Mouse (Mus musculus) hindbrain, embryonic 13.5 days (tissue): ENCODE results near the gene Ccsap. TPM values are rescaled to one million over a fixed set of nuclear protein-coding genes. Genes with fewer than 3 reads are reported as not detected.

Experiments
- ATAC-seq: fragments of 200-750 bp; cut with Nextera tagmentation; 2 replicates; pipeline ENCODE4 v1.8.0; 2017; ENCODE audit warnings: moderate TSS enrichment; ENCODE audit not compliant: low FRiP score
- H3K27ac ChIP-seq: fragments of 300-500 bp; sonication (generic); 2 replicates; pipeline ENCODE4 v1.5.1; 2015; ENCODE audit warnings: inconsistent platforms, mild to moderate bottlenecking, moderate library complexity
- H3K27me3 ChIP-seq: fragments of 300-500 bp; sonication (generic); 2 replicates; pipeline ENCODE4 v1.6.1; 2015; ENCODE audit warnings: mild to moderate bottlenecking, inconsistent platforms
- H3K36me3 ChIP-seq: fragments of 300-500 bp; sonication (generic); 2 replicates; pipeline ENCODE4 v1.6.1; 2015; ENCODE audit warnings: mild to moderate bottlenecking, inconsistent platforms
- H3K4me1 ChIP-seq: fragments of 300-500 bp; sonication (generic); replicated peaks from 2 replicates; pipeline ENCODE4 v1.6.1; 2015; ENCODE audit warnings: inconsistent platforms
- H3K4me2 ChIP-seq: fragments of 300-500 bp; sonication (generic); 2 replicates; pipeline ENCODE4 v1.6.1; 2015; ENCODE audit warnings: inconsistent platforms, mild to moderate bottlenecking, moderate library complexity
- H3K4me3 ChIP-seq: fragments of 300-500 bp; sonication (generic); 2 replicates; pipeline ENCODE4 v1.5.1; 2015; ENCODE audit warnings: mild to moderate bottlenecking, inconsistent platforms
- H3K9ac ChIP-seq: fragments of 300-500 bp; sonication (generic); 2 replicates; pipeline ENCODE4 v1.6.1; 2015; ENCODE audit warnings: mild to moderate bottlenecking, inconsistent platforms
- H3K9me3 ChIP-seq: fragments of 300-500 bp; sonication (generic); 2 replicates; pipeline ENCODE4 v1.6.1; 2016; ENCODE audit warnings: inconsistent platforms
- WGBS: fragments of 180-500 bp; shearing (Covaris S2); methylation state at CpG from one replicate; pipeline ENCODE4 v1.1.7; 2015; 5-methylcytosine and 5-hydroxymethylcytosine counted together
- polyA plus RNA-seq: library from polyadenylated mRNA; unstranded; fragments of >200 nt; fragmentation: Nextera tagmentation; extraction: Ambion mirVana; gene quantifications from 2 replicates; pipeline ENCODE4 v1.2.1, GENCODE M21; 2015

The Ccsap gene
- polyA plus RNA-seq, 1 experiment from 2014 or later: 4.1 TPM

GRCm38 (mm10) chr8:123808671-123809070 lies 51.3 kb downstream of the Ccsap start:
- H3K27ac ChIP-seq: no peak overlapping the region
- no peaks in the 10 kb centered on the region for H3K27me3 ChIP-seq
- 73% methylated on average over 7 of the region's 7 CpGs for WGBS
- H3K9ac ChIP-seq: no peak overlapping the region
- no peak for ATAC-seq
- no peaks in the 10 kb centered on the region for H3K9me3 ChIP-seq
- H3K4me2 ChIP-seq: no peak overlapping the region
- no peaks in the 10 kb centered on the region; the same call in 1 of the 2 replicates for H3K36me3 ChIP-seq
- H3K4me1 ChIP-seq: peaks cover 51% of the 10 kb centered on the region
- no peak overlapping the region for H3K4me3 ChIP-seq

- no peaks in the 10 kb centered on the region for H3K27me3 ChIP-seq
- H3K27ac ChIP-seq: no peak overlapping the region
- peak overlapping the region; percentile 89; the same call in 1 of the 2 replicates for H3K9ac ChIP-seq
- no peaks in the 10 kb centered on the region for H3K9me3 ChIP-seq
- peak overlapping the region; percentile 86 for H3K4me2 ChIP-seq
- no peaks in the 10 kb centered on the region; the same call in 1 of the 2 replicates for H3K36me3 ChIP-seq
- peak overlapping the region; percentile 81; the same call in 1 of the 2 replicates for H3K4me3 ChIP-seq
- peaks cover 44% of the 10 kb centered on the region for H3K4me1 ChIP-seq
- WGBS: 72% methylated on average over 6 of the region's 6 CpGs
- ATAC-seq: no peak
Measured at GRCm38 (mm10) chr8:123807852-123808573, 52.0 kb downstream of the Ccsap start.

DNA sequence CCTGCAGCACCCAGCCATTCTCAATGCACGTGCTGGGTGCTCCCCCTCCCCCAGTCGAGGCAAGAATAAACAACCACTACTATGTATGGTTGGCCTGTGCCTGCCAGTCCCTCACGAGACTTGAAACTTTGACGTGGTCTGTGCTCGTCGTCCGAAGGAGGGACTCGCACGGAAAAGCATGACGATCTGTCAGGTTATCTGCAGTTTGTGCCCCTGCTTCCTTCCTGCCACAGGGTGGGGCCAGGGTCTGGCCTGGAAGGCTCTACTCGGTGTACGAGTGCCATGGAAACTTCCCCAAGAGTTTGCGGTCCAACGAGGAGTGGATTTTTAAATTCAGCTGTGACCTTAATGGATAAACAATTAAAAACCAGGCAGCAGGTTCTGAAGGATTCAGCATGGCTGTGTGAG lies 53.0 kb downstream of the Ccsap start:
- no peak for ATAC-seq
- Histone ChIP-seq H3K27me3 (no peaks in the 10 kb centered on the region), H3K9me3 (no peaks in the 10 kb centered on the region), H3K4me1 (peaks cover 43% of the 10 kb centered on the region), H3K4me3 (peak overlapping the region; percentile 81), H3K36me3 (no peaks in the 10 kb centered on the region; the same call in 1 of the 2 replicates), H3K4me2 (peak overlapping the region; percentile 86), H3K9ac (peak overlapping the region; percentile 89), H3K27ac (no peak overlapping the region)
- WGBS: 6% methylated on average over 14 of the region's 14 CpGs

DNA sequence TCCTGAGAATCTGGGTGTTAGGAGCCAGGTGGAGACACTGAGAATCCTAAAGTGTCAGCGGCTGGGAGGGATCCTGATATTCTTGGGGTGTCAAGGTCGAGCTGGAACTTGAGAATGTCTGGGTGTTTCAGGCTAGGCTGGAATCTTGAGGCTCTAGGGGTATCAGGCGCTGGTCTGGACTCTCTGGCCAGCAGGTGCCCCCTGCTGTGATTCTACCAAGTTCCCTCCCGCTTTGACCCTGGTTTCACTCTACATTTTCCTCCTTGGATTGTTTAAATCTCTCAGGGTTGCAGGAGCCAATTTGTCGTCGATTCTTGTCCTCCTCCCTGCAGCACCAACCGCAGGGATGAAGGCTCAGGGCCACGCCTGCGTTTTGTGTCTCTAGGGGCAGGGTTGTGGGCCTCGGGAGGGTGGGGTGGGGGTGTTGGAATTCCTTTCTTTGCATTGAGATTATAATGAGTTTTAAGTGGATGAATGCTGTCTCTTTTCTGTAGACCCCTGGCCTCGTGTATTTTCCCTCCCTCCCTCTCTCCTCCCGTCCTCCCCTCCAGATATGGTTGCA lies 53.6 kb downstream of the Ccsap start:
- Histone ChIP-seq H3K4me1 (peaks cover 41% of the 10 kb centered on the region), H3K9ac (peak overlapping the region; percentile 89), H3K36me3 (no peaks in the 10 kb centered on the region; the same call in 1 of the 2 replicates), H3K27ac (peak overlapping the region; percentile 86), H3K9me3 (no peaks in the 10 kb centered on the region), H3K4me2 (peak overlapping the region; percentile 86), H3K27me3 (no peaks in the 10 kb centered on the region), H3K4me3 (peak overlapping the region; percentile 81)
- no peak for ATAC-seq
- WGBS: under 1% methylated on average over 12 of the region's 12 CpGs

DNA sequence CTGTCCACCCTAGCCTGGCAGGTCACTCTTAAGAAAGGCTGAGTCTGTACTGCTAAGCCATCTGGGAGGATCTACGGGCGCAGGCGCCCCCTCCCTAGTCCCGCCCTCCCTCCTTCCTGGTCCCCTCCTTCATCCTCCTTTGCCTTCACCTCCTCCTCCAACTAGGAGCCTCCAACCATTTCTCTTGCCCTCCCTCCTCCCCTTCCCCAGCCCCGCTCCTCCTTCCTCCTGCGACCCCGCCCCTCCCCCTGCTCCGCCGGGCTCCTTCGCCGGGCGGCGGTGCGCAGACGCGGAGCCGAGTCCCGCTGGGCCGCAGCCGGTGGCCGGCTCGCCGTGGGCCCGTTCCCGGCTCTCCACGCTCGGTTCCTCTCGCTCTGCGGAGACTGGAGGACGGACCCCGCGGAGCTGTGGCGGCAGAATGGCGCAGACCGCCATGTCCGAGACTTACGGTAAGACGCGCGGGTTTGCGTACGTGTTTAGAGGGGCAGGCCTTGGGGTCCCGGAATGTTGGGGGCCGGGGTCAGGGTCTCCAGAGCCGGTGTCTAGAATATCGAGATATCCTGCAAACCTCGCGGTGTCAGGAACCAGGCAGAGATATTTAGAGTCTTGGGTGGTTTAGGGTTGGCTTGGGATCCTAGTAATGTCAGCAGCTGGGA lies 54.2 kb downstream of the Ccsap start, which contains the start of gene Rab4a:
Rab4a (plus strand) TSS at position 268 of the 656 bp plus-strand sequence.
- Histone ChIP-seq H3K9ac (peak within 1 kb of the TSS; percentile 89), H3K4me1 (peaks cover 36% of the 10 kb centered on the region), H3K27ac (peak within 1 kb of the TSS; percentile 86), H3K4me3 (peak within 1 kb of the TSS; percentile 81), H3K9me3 (no peaks in the 10 kb centered on the region), H3K4me2 (peak within 1 kb of the TSS; percentile 86), H3K36me3 (no peaks in the 10 kb centered on the region; the same call in 1 of the 2 replicates), H3K27me3 (no peaks in the 10 kb centered on the region)
- ATAC-seq: peak; percentile 91
- 1% methylated on average over 45 of the region's 48 CpGs for WGBS

DNA sequence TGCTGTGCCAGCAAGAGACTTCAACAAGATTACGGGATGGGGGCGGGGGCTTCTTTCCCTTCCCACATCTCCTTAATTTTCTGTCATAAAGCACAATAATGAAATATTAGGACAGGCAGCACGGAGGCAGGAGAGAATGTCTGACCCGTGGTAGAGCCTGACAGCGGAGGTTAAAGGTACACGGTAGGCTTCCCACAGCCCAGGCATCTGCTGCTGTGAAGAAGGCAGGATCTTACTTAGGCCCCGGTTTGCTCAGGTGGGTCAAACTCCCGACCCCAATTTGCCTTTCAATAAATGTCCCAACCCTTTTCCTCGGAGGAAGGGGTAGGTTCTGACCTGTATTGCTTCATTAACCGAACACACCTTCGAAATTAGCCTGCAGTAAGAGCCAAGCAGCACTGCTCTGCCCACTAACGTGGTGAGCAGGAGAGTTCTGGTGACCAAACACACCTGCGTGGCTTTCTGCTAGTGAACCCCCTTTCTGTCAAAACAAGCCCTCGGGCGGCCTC lies 54.7 kb downstream of the Ccsap start:
- H3K36me3 ChIP-seq: no peaks in the 10 kb centered on the region
- peak; percentile 38 for ATAC-seq
- H3K4me1 ChIP-seq: peaks cover 36% of the 10 kb centered on the region
- H3K27me3 ChIP-seq: no peaks in the 10 kb centered on the region
- peak overlapping the region; percentile 86 for H3K4me2 ChIP-seq
- H3K4me3 ChIP-seq: peak overlapping the region; percentile 81
- H3K9me3 ChIP-seq: no peaks in the 10 kb centered on the region
- H3K9ac ChIP-seq: peak overlapping the region; percentile 89
- WGBS: 14% methylated on average over 15 of the region's 15 CpGs
- H3K27ac ChIP-seq: peak overlapping the region; percentile 86

- no peak for ATAC-seq
- H3K27ac ChIP-seq: no peak overlapping the region
- WGBS: 85% methylated on average over 7 of the region's 7 CpGs
- no peak overlapping the region for H3K4me3 ChIP-seq
- H3K27me3 ChIP-seq: no peaks in the 10 kb centered on the region
- peaks cover 36% of the 10 kb centered on the region for H3K4me1 ChIP-seq
- no peaks in the 10 kb centered on the region for H3K9me3 ChIP-seq
- no peak overlapping the region for H3K9ac ChIP-seq
- H3K36me3 ChIP-seq: no peaks in the 10 kb centered on the region
- no peak overlapping the region for H3K4me2 ChIP-seq
Measured at GRCm38 (mm10) chr8:123804586-123804985, 55.4 kb downstream of the Ccsap start.

GRCm38 (mm10) chr8:123803639-123804038 lies 56.4 kb downstream of the Ccsap start:
- Histone ChIP-seq H3K27ac (no peak overlapping the region), H3K4me2 (no peak overlapping the region)
- 86% methylated on average over 1 of the region's 1 CpGs for WGBS

DNA sequence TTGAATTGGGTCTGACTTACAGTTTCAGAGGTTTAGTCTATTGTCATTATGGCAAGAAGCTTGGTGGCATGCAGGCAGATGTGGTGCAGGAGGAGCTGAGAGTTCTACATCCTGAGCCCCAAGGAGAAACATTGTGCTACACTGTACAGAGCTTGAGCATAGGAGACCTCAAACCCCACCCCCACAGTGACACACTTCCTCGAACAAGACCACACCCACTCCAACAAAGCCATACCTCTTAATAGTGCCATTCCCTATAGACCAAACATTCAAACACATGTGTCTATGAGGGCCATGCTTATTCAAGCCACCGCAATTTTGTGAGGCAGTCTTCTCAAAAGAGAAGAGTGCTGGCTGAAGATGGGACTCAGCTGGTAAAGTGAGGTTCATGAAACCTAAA lies 58.5 kb downstream of the Ccsap start:
- Histone ChIP-seq H3K27me3 (no peaks in the 10 kb centered on the region), H3K4me1 (peaks cover 9% of the 10 kb centered on the region), H3K9ac (no peak overlapping the region), H3K36me3 (no peaks in the 10 kb centered on the region), H3K4me3 (no peak overlapping the region), H3K9me3 (no peaks in the 10 kb centered on the region), H3K4me2 (no peak overlapping the region), H3K27ac (no peak overlapping the region)
- 86% methylated on average over 2 of the region's 2 CpGs for WGBS
- no peak for ATAC-seq

More at GRCm38 (mm10) chr8:123803639-123804038, 56.4 kb downstream of the Ccsap start:
- ATAC-seq: no peak
- no peak overlapping the region for H3K4me3 ChIP-seq
- peaks cover 28% of the 10 kb centered on the region for H3K4me1 ChIP-seq
- no peak overlapping the region for H3K9ac ChIP-seq
- no peaks in the 10 kb centered on the region for H3K9me3 ChIP-seq
- H3K36me3 ChIP-seq: no peaks in the 10 kb centered on the region
- no peaks in the 10 kb centered on the region for H3K27me3 ChIP-seq

- Histone ChIP-seq H3K27ac (no peak overlapping the region), H3K9me3 (no peaks in the 10 kb centered on the region), H3K36me3 (no peaks in the 10 kb centered on the region), H3K4me3 (no peak overlapping the region), H3K4me2 (no peak overlapping the region), H3K27me3 (no peaks in the 10 kb centered on the region), H3K9ac (no peak overlapping the region), H3K4me1 (peaks cover 7% of the 10 kb centered on the region)
- no peak for ATAC-seq
- WGBS: 93% methylated on average over 7 of the region's 7 CpGs
Measured at GRCm38 (mm10) chr8:123800867-123801266, 59.1 kb downstream of the Ccsap start.

DNA sequence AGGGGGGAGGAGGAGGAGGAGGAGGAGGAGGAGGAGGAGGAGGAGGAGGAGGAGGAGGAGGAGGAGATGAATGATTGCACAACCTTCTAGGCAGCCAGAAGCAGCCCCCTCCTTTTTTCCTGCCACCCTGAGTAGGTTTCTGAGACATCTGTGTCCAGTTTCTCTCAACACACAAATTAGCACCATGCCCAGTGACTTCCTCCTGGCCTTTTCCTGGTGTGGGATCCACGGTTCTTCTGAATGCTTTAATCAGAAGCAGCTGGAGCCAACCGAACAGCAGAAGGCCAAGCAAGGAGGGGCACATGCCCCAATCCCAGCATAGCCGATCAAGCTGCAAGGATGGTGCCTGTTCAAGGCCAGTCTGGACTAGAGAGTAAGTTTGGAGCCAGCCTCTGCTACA lies 60.1 kb downstream of the Ccsap start:
- H3K4me3 ChIP-seq: no peak overlapping the region
- H3K36me3 ChIP-seq: no peaks in the 10 kb centered on the region
- H3K4me2 ChIP-seq: no peak overlapping the region
- no peaks in the 10 kb centered on the region for H3K4me1 ChIP-seq
- no peaks in the 10 kb centered on the region for H3K27me3 ChIP-seq
- WGBS: 75% methylated on average over 3 of the region's 3 CpGs
- H3K9ac ChIP-seq: no peak overlapping the region
- no peaks in the 10 kb centered on the region for H3K9me3 ChIP-seq
- no peak overlapping the region for H3K27ac ChIP-seq
- no peak for ATAC-seq

DNA sequence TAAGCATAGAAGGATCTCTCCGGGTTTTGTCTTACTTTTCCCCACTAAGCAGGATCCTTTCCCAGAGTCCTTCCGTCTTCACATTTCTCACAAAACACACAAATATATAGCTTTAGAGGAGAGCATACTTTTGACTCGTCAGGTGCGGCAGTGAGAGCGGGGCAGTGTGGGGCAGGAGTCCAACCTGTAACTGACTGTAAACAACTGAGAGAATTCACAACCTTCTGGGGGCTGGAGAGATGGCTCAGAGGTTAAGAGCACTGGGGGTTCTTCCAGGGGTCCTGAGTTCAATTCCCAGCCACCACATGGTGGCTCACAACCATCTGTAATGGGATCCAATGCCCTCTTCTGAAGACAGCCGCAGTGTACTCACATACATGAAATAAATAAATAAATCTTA lies 60.6 kb downstream of the Ccsap start:
- H3K9ac ChIP-seq: no peak overlapping the region
- WGBS: 82% methylated on average over 6 of the region's 6 CpGs
- H3K4me1 ChIP-seq: no peaks in the 10 kb centered on the region
- no peaks in the 10 kb centered on the region for H3K36me3 ChIP-seq
- no peak overlapping the region for H3K27ac ChIP-seq
- H3K4me2 ChIP-seq: no peak overlapping the region
- H3K27me3 ChIP-seq: no peaks in the 10 kb centered on the region
- H3K4me3 ChIP-seq: no peak overlapping the region
- no peak for ATAC-seq
- no peaks in the 10 kb centered on the region for H3K9me3 ChIP-seq
